In the genomic region with DNA sequence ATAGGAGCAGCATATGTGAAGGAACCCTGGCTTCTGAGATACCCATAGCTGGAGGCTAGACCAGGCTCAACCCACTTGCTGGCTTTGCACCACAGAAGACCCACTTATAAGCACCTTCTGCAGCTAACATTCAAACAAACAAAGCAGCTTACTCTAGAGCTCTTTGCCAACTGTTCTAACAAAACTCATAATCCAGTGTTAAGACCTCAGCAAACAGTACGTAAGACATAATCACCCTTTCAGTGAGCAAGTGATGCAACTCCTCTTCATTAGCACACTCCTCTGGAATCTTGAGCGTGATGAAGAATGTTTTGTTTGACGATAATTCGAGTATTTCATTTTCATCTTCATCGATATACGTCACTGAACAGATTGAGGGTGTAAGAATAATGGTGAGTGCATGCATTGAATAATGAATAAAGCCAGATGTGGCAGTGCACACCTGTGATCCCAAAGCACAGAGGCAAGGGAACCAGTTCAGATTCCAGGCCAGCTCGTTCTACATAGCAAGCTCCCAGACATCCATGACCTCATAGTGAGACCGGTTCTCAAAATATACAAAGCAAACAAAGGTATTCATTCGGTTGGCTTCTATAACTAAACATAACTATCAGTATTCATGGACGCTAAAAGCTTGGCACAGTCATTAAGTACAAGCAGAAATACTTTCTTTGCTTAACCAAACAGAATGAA, we compare ENCODE assay signal across 24 mouse cellular contexts. TPM values are rescaled to one million over a fixed set of nuclear protein-coding genes. Genes with fewer than 3 reads are reported as not detected.
"Had no signal": no experiment of that assay in that cellular context is flagged by ENCODE, and none has a peak within 500 bp of the region (broad histone marks: within the 10 kb centered on the region; RNA-seq: fewer than 3 reads in every experiment).

No protein-coding gene starts in this region.

- H3K36me3 ChIP-seq: intestine, embryonic 15.5 days; kidney, embryonic 15.5 days; liver, embryonic 13.5 days; lung, embryonic 15.5 days; neural tube, embryonic 12.5 days; neural tube, embryonic 15.5 days had no signal

- H3K4me2 ChIP-seq: intestine, embryonic 15.5 days; kidney, embryonic 15.5 days; liver, embryonic 13.5 days; lung, embryonic 15.5 days; midbrain, embryonic 11.5 days; neural tube, embryonic 12.5 days; neural tube, embryonic 15.5 days had no signal

- H3K27ac ChIP-seq: intestine, embryonic 15.5 days; kidney, embryonic 15.5 days; liver, embryonic 13.5 days; lung, embryonic 15.5 days; neural tube, embryonic 12.5 days; neural tube, embryonic 15.5 days had no signal

- H3K27me3 ChIP-seq: intestine, embryonic 15.5 days; kidney, embryonic 15.5 days; liver, embryonic 13.5 days; neural tube, embryonic 12.5 days; neural tube, embryonic 15.5 days had no signal

- H3K4me1 ChIP-seq: intestine, embryonic 15.5 days; kidney, embryonic 15.5 days; lung, embryonic 15.5 days; neural tube, embryonic 12.5 days; neural tube, embryonic 15.5 days had no signal

- DNase-seq: kidney, adult 11 months; kidney, adult 8-10 months; kidney, postnatal 10 days; kidney, postnatal 4 days; left cerebral cortex, postnatal 4 days; liver, embryonic 13.5 days; midbrain, embryonic 14.5 days; right cerebral cortex, adult 18-20 months; right cerebral cortex, postnatal 14 days; right cerebral cortex, postnatal 4 days; thymus, postnatal 25 days had no signal

- H3K4me3 ChIP-seq: intestine, embryonic 15.5 days; kidney, embryonic 15.5 days; liver, embryonic 13.5 days; lung, embryonic 15.5 days; neural tube, embryonic 12.5 days; neural tube, embryonic 15.5 days had no signal

- H3K9ac ChIP-seq: intestine, embryonic 15.5 days; kidney, embryonic 15.5 days; liver, embryonic 13.5 days; lung, embryonic 15.5 days; neural tube, embryonic 12.5 days; neural tube, embryonic 15.5 days had no signal

- H3K9me3 ChIP-seq: intestine, embryonic 15.5 days; kidney, embryonic 15.5 days; liver, embryonic 13.5 days; lung, embryonic 15.5 days; neural tube, embryonic 12.5 days; neural tube, embryonic 15.5 days had no signal

- ATAC-seq: intestine, embryonic 15.5 days had no signal

RNA-seq across cellular contexts. Expression of a gene that starts 13.7 kb away (rescaled TPM):
- total RNA-seq: layer of hippocampus, postnatal 14 days; left cerebral cortex, postnatal 4 days; megakaryocyte-erythroid progenitor cell, adult 5-6 weeks; midbrain, postnatal 0 days had no signal
- polyA plus RNA-seq: liver, adult 2 months; midbrain, postnatal 0 days; neural tube, embryonic 15.5 days had no signal

RNA-seq across cellular contexts. Expression of a gene that starts 30.0 kb away (rescaled TPM):
- total RNA-seq: layer of hippocampus, adult 18-20 months; layer of hippocampus, postnatal 14 days; left cerebral cortex, adult 8-10 months; left cerebral cortex, postnatal 14 days; left cerebral cortex, postnatal 4 days; midbrain, postnatal 0 days had no signal
- polyA plus RNA-seq: midbrain, embryonic 11.5 days; midbrain, embryonic 14.5 days; midbrain, postnatal 0 days; neural tube, embryonic 15.5 days had no signal

RNA-seq across cellular contexts. Expression of a gene that starts 53.2 kb away (rescaled TPM):
- total RNA-seq: megakaryocyte-erythroid progenitor cell, adult 5-6 weeks had no signal
